Mouse (Mus musculus) ES-Bruce4 (cell line): ENCODE data around the gene Hint3. TPM values are rescaled to one million over a fixed set of nuclear protein-coding genes. Genes with fewer than 3 reads are reported as not detected.
A peak's percentile ranks its signal among the peaks of the same experiment; 100 is the strongest.

Source experiments
- H3K27ac ChIP-seq: 2 replicates; pipeline ENCODE4 v1.5.1; 2012; ENCODE audit warnings: low read length, inconsistent platforms; ENCODE audit not compliant: insufficient read depth
- H3K27me3 ChIP-seq: 2 replicates; pipeline ENCODE4 v1.6.1; 2012; ENCODE audit warnings: mild to moderate bottlenecking, low read length, inconsistent platforms; ENCODE audit not compliant: control insufficient read depth, poor library complexity, insufficient read depth, severe bottlenecking
- H3K36me3 ChIP-seq: 2 replicates; pipeline ENCODE4 v1.6.1; 2012; ENCODE audit warnings: inconsistent platforms, mild to moderate bottlenecking, low read length, moderate library complexity; ENCODE audit not compliant: control insufficient read depth, poor library complexity, insufficient read depth, severe bottlenecking
- H3K4me1 ChIP-seq: one replicate; pipeline ENCODE4 v1.8.1; 2011; ENCODE audit warnings: low read length; ENCODE audit not compliant: control insufficient read depth, insufficient read depth
- H3K4me3 ChIP-seq: 2 replicates; pipeline ENCODE4 v1.5.1; 2011; ENCODE audit warnings: low read depth, mild to moderate bottlenecking, low read length
- H3K9ac ChIP-seq: 2 replicates; pipeline ENCODE4 v1.6.1; 2012; ENCODE audit warnings: low read depth, mild to moderate bottlenecking, inconsistent platforms; ENCODE audit not compliant: poor library complexity, severe bottlenecking
- H3K9me3 ChIP-seq: replicated peaks from 2 replicates; pipeline ENCODE4 v1.6.1; 2012; ENCODE audit warnings: mild to moderate bottlenecking, low read length, inconsistent platforms; ENCODE audit not compliant: control insufficient read depth, poor library complexity, insufficient read depth, severe bottlenecking
- CTCF ChIP-seq: IDR thresholded peaks from one replicate; pipeline ENCODE4 v1.8.1; 2011; ENCODE audit warnings: low read depth, low read length
- EP300 ChIP-seq: IDR thresholded peaks from 2 replicates; pipeline ENCODE4 v1.6.1; 2011; ENCODE audit warnings: low read depth, low read length; ENCODE audit not compliant: insufficient read depth
- POLR2A ChIP-seq: IDR thresholded peaks from one replicate; pipeline ENCODE4 v1.8.1; 2011; ENCODE audit warnings: low read length; ENCODE audit not compliant: insufficient read depth
- polyA plus RNA-seq: library from polyadenylated mRNA; stranded (reverse); fragments of >200 nt; gene quantifications from 2 replicates; pipeline ENCODE4 v1.2.4, GENCODE M21; 2011; ENCODE audit warnings: low read depth; ENCODE audit not compliant: missing spikeins, insufficient read depth, insufficient read length

The Hint3 gene
- polyA plus RNA-seq, 1 experiment = 32.4 TPM

- H3K27me3 ChIP-seq = no peaks in the 10 kb centered on the region
- H3K36me3 ChIP-seq = no peaks in the 10 kb centered on the region
- H3K9ac ChIP-seq = no peak overlapping the region
- H3K27ac ChIP-seq = peak overlapping the region; percentile 25
- TF ChIP-seq EP300 (no peak), POLR2A (no peak), CTCF (no peak)
- no peak overlapping the region for H3K4me3 ChIP-seq
- peaks cover 14% of the 10 kb centered on the region for H3K9me3 ChIP-seq
- H3K4me1 ChIP-seq = no peaks in the 10 kb centered on the region
Measured at GRCm38 (mm10) chr10:30624161-30625019, 5.0 kb downstream of the Hint3 start.

GRCm38 (mm10) chr10:30622928-30623327 lies 6.5 kb downstream of the Hint3 start:
- no peak overlapping the region for H3K27ac ChIP-seq
- no peaks in the 10 kb centered on the region for H3K27me3 ChIP-seq
- TF ChIP-seq EP300 (no peak), POLR2A (no peak), CTCF (no peak)
- H3K9me3 ChIP-seq = peaks cover under 1% of the 10 kb centered on the region; the same call in 1 of the 2 replicates
- H3K4me3 ChIP-seq = no peak overlapping the region
- no peak overlapping the region for H3K9ac ChIP-seq
- no peaks in the 10 kb centered on the region for H3K4me1 ChIP-seq
- no peaks in the 10 kb centered on the region for H3K36me3 ChIP-seq

- no peaks in the 10 kb centered on the region for H3K4me1 ChIP-seq
- no peaks in the 10 kb centered on the region for H3K9me3 ChIP-seq
- no peak for TF ChIP-seq EP300
- TF ChIP-seq CTCF = no peak
- TF ChIP-seq POLR2A = no peak
- no peak overlapping the region for H3K27ac ChIP-seq
- no peak overlapping the region for H3K4me3 ChIP-seq
- peak overlapping the region; percentile 75 for H3K9ac ChIP-seq
- no peaks in the 10 kb centered on the region for H3K27me3 ChIP-seq
- no peaks in the 10 kb centered on the region for H3K36me3 ChIP-seq
Measured at GRCm38 (mm10) chr10:30618918-30619210, 10.6 kb downstream of the Hint3 start.

- Histone ChIP-seq H3K27ac (peak overlapping the region; percentile 34; the same call in 1 of the 2 replicates), H3K27me3 (no peaks in the 10 kb centered on the region), H3K9me3 (no peaks in the 10 kb centered on the region), H3K9ac (peak overlapping the region; percentile 75), H3K36me3 (no peaks in the 10 kb centered on the region), H3K4me3 (peak overlapping the region; percentile 71), H3K4me1 (no peaks in the 10 kb centered on the region)
- 0 out of 2 replicates have a peak, but pooled peaks have one; percentile 34 for TF ChIP-seq EP300
- TF ChIP-seq CTCF = peak; percentile 3
- no peak for TF ChIP-seq POLR2A
Measured at GRCm38 (mm10) chr10:30618091-30618917, 11.1 kb downstream of the Hint3 start.

GRCm38 (mm10) chr10:30613039-30613438 lies 16.4 kb downstream of the Hint3 start:
- Histone ChIP-seq H3K9ac (no peak overlapping the region), H3K36me3 (no peaks in the 10 kb centered on the region; the same call in 1 of the 2 replicates), H3K27me3 (no peaks in the 10 kb centered on the region), H3K4me1 (no peaks in the 10 kb centered on the region), H3K27ac (no peak overlapping the region), H3K9me3 (no peaks in the 10 kb centered on the region), H3K4me3 (no peak overlapping the region)
- no peak for TF ChIP-seq POLR2A
- no peak for TF ChIP-seq EP300
- TF ChIP-seq CTCF = no peak
